Mouse (Mus musculus): ENCODE measurements at regions not wholly inside any gene's neighbourhood (a gene's known extent, or its start where the extent isn't known, plus 50 kb on each side); places are given as distances from the start of the nearest gene placed in this dataset.
A peak's percentile ranks its signal among the peaks of the same experiment; 100 is the strongest.

GRCm38 (mm10) chr14:76693351-76694317 is 136.9 kb upstream of the Serp2 start:
- Histone ChIP-seq H3K4me1 (peaks cover 53% of the 10 kb centered on the region), H3K27me3 (replicated peaks) (no peaks in the 10 kb centered on the region), H3K36me3 (no peaks in the 10 kb centered on the region), H3K27ac (no peak overlapping the region), H3K9me3 (replicated peaks) (no peaks in the 10 kb centered on the region), H3K9ac (no peak overlapping the region), H3K4me2 (peak overlapping the region; percentile 23), H3K4me3 (no peak overlapping the region)
- WGBS (ENCODE audit: insufficient replicate concordance) = 28% methylated on average over 15 of the region's 15 CpGs
- ATAC-seq = peak; percentile 17; the same call in 1 of the 2 replicates

- H3K9ac ChIP-seq = no peak overlapping the region
- 20% methylated on average over 10 of the region's 10 CpGs for WGBS (ENCODE audit: insufficient replicate concordance)
- no peak overlapping the region for H3K4me2 ChIP-seq
- peaks cover 24% of the 10 kb centered on the region for H3K4me1 ChIP-seq
- H3K9me3 ChIP-seq (replicated peaks) = no peaks in the 10 kb centered on the region
- H3K4me3 ChIP-seq = no peak overlapping the region
- no peaks in the 10 kb centered on the region for H3K27me3 ChIP-seq (replicated peaks)
- no peak for ATAC-seq
- no peaks in the 10 kb centered on the region for H3K36me3 ChIP-seq
- no peak overlapping the region for H3K27ac ChIP-seq
Observed at GRCm38 (mm10) chr14:76687971-76688407, 131.3 kb upstream of the Serp2 start.

- Histone ChIP-seq H3K9me3 (replicated peaks) (no peaks in the 10 kb centered on the region), H3K27me3 (replicated peaks) (no peaks in the 10 kb centered on the region), H3K36me3 (no peaks in the 10 kb centered on the region), H3K4me1 (peaks cover 24% of the 10 kb centered on the region), H3K4me2 (no peak overlapping the region), H3K27ac (no peak overlapping the region), H3K9ac (no peak overlapping the region), H3K4me3 (no peak overlapping the region)
- ATAC-seq = no peak
- 43% methylated on average over 9 of the region's 9 CpGs for WGBS (ENCODE audit: insufficient replicate concordance)
Observed at GRCm38 (mm10) chr14:76686762-76687453, 130.2 kb upstream of the Serp2 start.

DNA sequence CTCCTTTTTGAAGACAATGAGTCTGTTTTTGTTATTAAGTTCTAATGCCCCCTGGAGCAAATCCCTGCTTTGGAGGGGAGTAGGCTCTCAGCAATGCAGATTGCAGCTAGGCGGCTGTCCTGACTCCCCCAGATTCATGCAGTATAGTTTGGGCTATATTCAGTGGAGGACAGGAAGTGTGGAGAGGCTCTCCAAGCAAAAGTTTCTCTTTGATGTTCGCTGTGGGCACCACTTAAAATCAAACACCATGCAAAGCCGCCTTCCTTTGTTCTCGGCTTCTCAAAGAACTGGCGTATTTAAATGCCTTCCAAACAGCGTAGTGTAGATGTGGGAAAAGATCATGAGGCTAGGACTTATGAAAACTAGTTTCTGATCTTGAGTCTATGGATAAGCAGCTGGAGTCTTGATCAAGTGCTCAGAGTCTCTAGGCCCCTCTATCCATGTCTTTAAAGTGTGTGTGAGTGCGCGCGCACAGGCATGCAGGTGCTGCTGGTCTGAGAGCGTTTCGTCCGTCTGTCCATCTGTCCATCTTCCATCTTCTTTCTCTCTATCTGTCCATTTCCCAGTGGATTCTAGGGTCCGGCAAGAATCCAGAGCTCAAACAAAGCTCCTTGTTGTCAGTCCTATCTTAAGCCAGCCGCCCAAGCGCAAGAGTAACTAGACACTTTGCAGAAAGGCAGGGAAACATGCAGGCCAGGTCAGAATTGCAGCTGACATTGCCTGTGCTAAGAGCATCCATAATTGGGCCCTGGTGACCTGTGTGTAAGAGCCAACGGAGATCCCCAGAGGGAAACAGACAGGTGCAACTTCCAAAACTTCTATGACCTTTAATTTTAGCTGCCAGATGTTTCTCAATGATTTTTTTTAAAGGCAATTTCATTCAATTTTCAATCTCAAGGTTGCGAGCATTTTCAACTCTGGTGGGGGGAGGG is 129.4 kb upstream of the Serp2 start:
- H3K27ac ChIP-seq = no peak overlapping the region
- no peak overlapping the region for H3K4me3 ChIP-seq
- no peak for ATAC-seq
- 77% methylated on average over 17 of the region's 17 CpGs for WGBS (ENCODE audit: insufficient replicate concordance)
- H3K9me3 ChIP-seq (replicated peaks) = no peaks in the 10 kb centered on the region
- no peak overlapping the region for H3K9ac ChIP-seq
- H3K4me2 ChIP-seq = no peak overlapping the region
- no peaks in the 10 kb centered on the region for H3K27me3 ChIP-seq (replicated peaks)
- H3K4me1 ChIP-seq = peaks cover 24% of the 10 kb centered on the region
- no peaks in the 10 kb centered on the region for H3K36me3 ChIP-seq

GRCm38 (mm10) chr14:76684327-76684726 is 127.6 kb upstream of the Serp2 start:
- no peak overlapping the region for H3K27ac ChIP-seq
- no peaks in the 10 kb centered on the region for H3K9me3 ChIP-seq (replicated peaks)
- H3K4me2 ChIP-seq = no peak overlapping the region
- H3K4me3 ChIP-seq = no peak overlapping the region
- H3K9ac ChIP-seq = no peak overlapping the region
- WGBS (ENCODE audit: insufficient replicate concordance) = 58% methylated on average over 2 of the region's 2 CpGs
- H3K27me3 ChIP-seq (replicated peaks) = no peaks in the 10 kb centered on the region
- ATAC-seq = no peak
- H3K36me3 ChIP-seq = no peaks in the 10 kb centered on the region
- peaks cover 17% of the 10 kb centered on the region for H3K4me1 ChIP-seq

DNA sequence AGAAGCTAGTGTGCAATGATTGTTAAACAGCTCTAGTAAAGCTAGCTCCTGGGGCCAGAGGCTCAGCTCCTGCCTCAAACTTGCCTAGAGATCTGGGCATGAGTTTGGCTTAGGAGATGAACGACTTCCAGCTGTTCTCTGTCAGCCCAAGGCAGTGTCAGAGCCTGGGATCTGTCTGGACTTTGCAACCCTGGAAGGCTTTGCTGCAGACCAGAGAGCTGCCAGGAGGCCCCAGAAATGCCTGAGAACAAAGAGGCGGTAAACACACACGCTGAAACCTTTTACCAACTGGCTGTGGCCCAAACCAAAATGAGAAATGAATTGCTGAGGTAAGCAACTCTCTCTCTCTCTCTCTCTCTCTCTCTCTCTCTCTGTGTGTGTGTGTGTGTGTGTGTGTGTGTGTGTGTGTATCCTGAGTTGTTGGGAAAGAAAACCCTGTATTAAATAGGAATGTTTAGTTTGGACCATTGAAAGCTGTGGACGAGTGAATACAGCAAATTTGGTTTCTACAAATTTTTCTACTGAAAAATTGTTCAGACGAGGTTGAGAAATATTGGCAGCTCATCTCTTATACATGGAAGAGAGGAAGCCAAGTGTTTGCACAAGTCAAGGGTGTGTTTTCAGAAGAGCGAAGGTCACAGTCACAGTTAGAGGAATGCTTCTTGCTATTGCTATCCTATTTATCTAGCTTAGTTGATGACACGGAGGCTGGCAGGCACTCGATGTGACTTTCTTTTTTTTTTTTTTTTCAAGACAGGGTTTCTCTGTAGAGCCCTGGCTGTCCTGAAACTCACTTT is 125.1 kb upstream of the Serp2 start:
- WGBS (ENCODE audit: insufficient replicate concordance) = 53% methylated on average over 8 of the region's 8 CpGs
- no peak overlapping the region for H3K4me2 ChIP-seq
- H3K4me3 ChIP-seq = no peak overlapping the region
- H3K36me3 ChIP-seq = no peaks in the 10 kb centered on the region
- 0 out of 2 replicates have a peak overlapping the region, but pooled peaks have one; percentile 12 for H3K27ac ChIP-seq
- ATAC-seq = no peak
- no peak overlapping the region for H3K9ac ChIP-seq
- no peaks in the 10 kb centered on the region for H3K9me3 ChIP-seq (replicated peaks)
- H3K4me1 ChIP-seq = peaks cover 6% of the 10 kb centered on the region; the same call in 1 of the 2 replicates
- H3K27me3 ChIP-seq (replicated peaks) = no peaks in the 10 kb centered on the region

GRCm38 (mm10) chr14:76678512-76679134 is 121.9 kb upstream of the Serp2 start:
- H3K4me2 ChIP-seq = no peak overlapping the region
- no peak for ATAC-seq
- no peaks in the 10 kb centered on the region for H3K9me3 ChIP-seq (replicated peaks)
- H3K9ac ChIP-seq = no peak overlapping the region
- no peaks in the 10 kb centered on the region for H3K27me3 ChIP-seq (replicated peaks)
- H3K4me1 ChIP-seq = peaks cover 11% of the 10 kb centered on the region
- H3K27ac ChIP-seq = no peak overlapping the region
- no peaks in the 10 kb centered on the region for H3K36me3 ChIP-seq
- H3K4me3 ChIP-seq = no peak overlapping the region
- WGBS (ENCODE audit: insufficient replicate concordance) = 68% methylated on average over 5 of the region's 5 CpGs

- no peak overlapping the region for H3K4me3 ChIP-seq
- peaks cover 25% of the 10 kb centered on the region for H3K4me1 ChIP-seq
- no peak overlapping the region for H3K9ac ChIP-seq
- no peak overlapping the region for H3K27ac ChIP-seq
- 41% methylated on average over 8 of the region's 8 CpGs for WGBS (ENCODE audit: insufficient replicate concordance)
- H3K36me3 ChIP-seq = no peaks in the 10 kb centered on the region
- no peak for ATAC-seq
- no peaks in the 10 kb centered on the region for H3K9me3 ChIP-seq (replicated peaks)
- no peak overlapping the region for H3K4me2 ChIP-seq
- no peaks in the 10 kb centered on the region for H3K27me3 ChIP-seq (replicated peaks)
Observed at GRCm38 (mm10) chr14:76674949-76675348, 118.3 kb upstream of the Serp2 start.

DNA sequence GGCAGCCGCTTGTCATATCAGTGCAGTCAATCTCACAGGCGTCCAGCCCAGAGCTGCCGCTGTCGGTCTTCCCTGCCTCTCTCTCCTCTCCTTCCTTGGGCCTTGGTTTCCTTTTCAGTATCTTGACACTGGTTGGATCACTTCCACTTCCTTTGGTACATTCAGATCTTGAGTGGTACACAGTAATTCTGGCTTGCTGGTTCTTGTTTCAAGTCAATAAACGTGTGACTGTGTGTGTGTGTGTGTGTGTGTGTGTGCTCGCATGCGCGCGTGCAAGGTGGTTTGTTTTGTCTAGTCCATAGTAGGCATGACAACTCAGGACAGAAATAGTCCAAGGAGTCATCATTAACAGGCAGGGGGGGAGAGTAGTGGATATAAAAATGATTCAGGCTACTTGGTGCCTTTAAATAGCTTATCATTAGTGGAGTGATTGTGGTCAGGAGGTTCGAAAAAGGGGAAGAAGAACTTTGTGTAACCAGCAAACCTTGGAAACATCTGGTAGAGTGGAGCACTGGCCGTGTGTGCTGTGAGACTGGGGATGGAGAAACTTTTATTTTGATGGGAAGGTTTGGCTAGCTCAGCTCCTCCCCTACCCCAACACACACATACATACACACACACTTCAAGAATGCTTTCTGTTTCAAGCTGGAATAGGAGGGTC is 117.1 kb upstream of the Serp2 start:
- WGBS (ENCODE audit: insufficient replicate concordance) = 21% methylated on average over 11 of the region's 11 CpGs
- Histone ChIP-seq H3K4me1 (peaks cover 25% of the 10 kb centered on the region), H3K9me3 (replicated peaks) (no peaks in the 10 kb centered on the region), H3K4me3 (no peak overlapping the region), H3K9ac (no peak overlapping the region), H3K27me3 (replicated peaks) (no peaks in the 10 kb centered on the region), H3K4me2 (peak overlapping the region; percentile 40), H3K27ac (no peak overlapping the region), H3K36me3 (no peaks in the 10 kb centered on the region)
- ATAC-seq = no peak; the same call in 1 of the 2 replicates

DNA sequence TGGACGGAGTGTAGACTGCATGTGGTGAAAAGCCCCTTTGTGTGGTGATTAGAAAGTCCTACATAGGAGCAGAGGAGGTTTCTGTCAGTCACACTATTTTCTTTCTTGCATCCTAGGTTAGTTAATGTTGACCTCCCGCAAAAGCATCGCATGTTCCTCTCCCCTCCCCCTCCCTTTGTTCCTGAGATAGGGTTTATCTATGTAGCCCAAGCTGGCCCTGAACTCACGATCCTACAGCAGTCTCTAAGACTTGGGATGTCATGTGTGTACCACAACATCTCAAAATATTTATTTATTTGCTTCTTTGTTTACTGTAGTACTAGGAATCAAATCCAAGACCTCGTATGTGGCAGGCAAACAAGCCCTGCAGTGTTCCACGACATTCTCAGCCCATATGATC is 116.2 kb upstream of the Serp2 start:
- Histone ChIP-seq H3K4me3 (no peak overlapping the region), H3K36me3 (no peaks in the 10 kb centered on the region), H3K9ac (no peak overlapping the region), H3K4me1 (peaks cover 25% of the 10 kb centered on the region), H3K4me2 (peak overlapping the region; percentile 24; the same call in 1 of the 2 replicates), H3K27me3 (replicated peaks) (no peaks in the 10 kb centered on the region), H3K9me3 (replicated peaks) (no peaks in the 10 kb centered on the region), H3K27ac (no peak overlapping the region)
- WGBS (ENCODE audit: insufficient replicate concordance) = 30% methylated on average over 6 of the region's 6 CpGs
- no peak for ATAC-seq

All from liver, embryonic 12.5 days (tissue).